Mouse (Mus musculus) MEL (cell line): ENCODE data around the gene Foxn3.
A peak's percentile ranks its signal among the peaks of the same experiment; 100 is the strongest.

ENCODE experiments used
- CTCF ChIP-seq, 3 experiments: IDR thresholded peaks in 2 of 3; conservative IDR thresholded peaks in 1 of 3; 2 replicates each; pipeline ENCODE4 v1.5.1; 2011 to 2012; ENCODE audit warnings: low read length in 3 of 3, low read depth in 2 of 3, mild to moderate bottlenecking in 2 of 3, improper control_type of control experiment in 1 of 3, inconsistent platforms in 1 of 3, mixed read lengths in 1 of 3, moderate library complexity in 1 of 3; ENCODE audit not compliant: control insufficient read depth in 1 of 3, insufficient read depth in 1 of 3, poor library complexity in 1 of 3, severe bottlenecking in 1 of 3
- NELFE ChIP-seq: IDR thresholded peaks from 2 replicates; pipeline ENCODE4 v1.6.1; 2011; ENCODE audit warnings: low read depth, low read length, improper control_type of control experiment
- ZKSCAN1 ChIP-seq: IDR thresholded peaks from 2 replicates; pipeline ENCODE4 v1.6.1; 2012; ENCODE audit warnings: low read depth, mild to moderate bottlenecking, inconsistent platforms, low read length, improper control_type of control experiment, moderate library complexity

GRCm38 (mm10) chr12:99172170-99172569 is 391.2 kb downstream of the Foxn3 start:
- no peak for TF ChIP-seq ZKSCAN1
- no peak for TF ChIP-seq NELFE
- peak in 2 of 3 experiments; percentile 24 to 41; a peak in 3 of 6 replicates for TF ChIP-seq CTCF (IDR thresholded peaks at IDR 0.05 in 2 of 3, conservative IDR thresholded peaks at IDR 0.05 in 1 of 3; ENCODE audit: control insufficient read depth in 1 of 3, insufficient read depth in 1 of 3, low read depth in 2 of 3, low read length in 3 of 3, poor library complexity in 1 of 3, severe bottlenecking in 1 of 3)
